Mouse (Mus musculus) heart, postnatal 4 days (tissue): ENCODE measurements around the gene Rpa2. TPM values are rescaled to one million over a fixed set of nuclear protein-coding genes. Genes with fewer than 3 reads are reported as not detected.
A peak's percentile ranks its signal among the peaks of the same experiment; 100 is the strongest.
"Not testable (repeated sequence)": the region's sequence is repeated elsewhere in the genome, so short reads cannot be mapped to it uniquely, and the experiment has no call there.

Experiments used
- DNase-seq: peaks from one replicate; pipeline ENCODE4 v3.0.0; 2021
- total RNA-seq, 2 experiments: library from RNA; stranded (reverse); gene quantifications; 2 replicates each; pipeline ENCODE4 v1.2.3; 2021

Gene Rpa2
- total RNA-seq, 2 experiments from 2014 or later: 36.5 to 42.5 TPM

DNA sequence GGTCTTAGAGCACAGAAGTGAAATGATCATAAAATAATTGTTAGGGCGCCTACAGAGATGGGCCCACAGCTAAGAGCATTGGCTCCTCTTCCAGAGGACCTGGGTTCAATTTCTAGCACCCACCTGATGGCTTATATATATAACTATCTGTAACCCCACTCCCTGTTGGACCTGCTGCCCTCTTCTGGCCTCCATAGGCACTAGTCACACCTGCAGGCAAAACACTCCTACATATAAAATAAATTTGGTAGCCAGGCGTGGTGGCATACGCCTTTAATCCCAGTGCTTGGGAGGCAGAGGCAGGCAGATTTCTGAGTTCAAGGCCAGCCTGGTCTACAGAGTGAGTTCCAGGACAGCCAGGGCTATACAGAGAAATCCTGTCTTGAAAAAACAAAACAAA, 5.0 kb upstream of the Rpa2 start:
- not testable (repeated sequence) for DNase-seq

DNA sequence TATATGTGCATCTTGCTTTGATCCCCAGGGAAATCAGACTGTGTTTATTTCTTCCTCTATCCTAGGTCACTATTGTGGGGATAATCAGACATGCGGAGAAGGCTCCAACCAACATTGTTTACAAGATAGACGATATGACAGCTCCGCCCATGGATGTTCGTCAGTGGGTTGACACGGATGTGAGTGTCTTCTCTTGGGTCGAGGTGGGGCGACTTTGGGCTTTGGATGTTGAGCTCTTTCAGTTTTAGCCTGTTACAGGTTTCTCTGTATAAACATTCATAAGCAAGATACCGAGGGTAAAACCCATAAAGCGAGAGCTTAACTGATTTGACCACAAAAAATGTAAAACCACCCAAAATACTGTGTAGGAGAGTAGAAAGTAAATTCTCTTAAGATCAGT, 3.6 kb downstream of the Rpa2 start:
- DNase-seq: no peak

DNA sequence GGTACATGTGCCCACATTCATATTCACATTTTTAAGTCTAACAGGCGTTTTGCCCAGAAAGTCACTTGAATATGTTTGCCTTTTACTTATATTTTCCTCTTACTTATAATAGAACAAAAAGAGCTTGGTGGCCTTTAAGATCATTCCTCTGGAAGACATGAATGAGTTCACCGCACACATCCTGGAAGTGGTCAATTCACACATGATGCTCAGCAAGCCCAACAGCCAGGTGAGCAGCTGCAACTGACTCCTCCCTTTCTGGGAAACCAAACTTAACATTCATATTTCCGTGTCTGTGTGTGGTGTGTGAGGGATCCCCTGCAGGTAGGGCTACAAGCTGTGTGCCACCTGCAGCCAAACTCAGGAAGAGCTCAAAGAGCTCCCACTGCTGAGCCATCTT, 6.8 kb downstream of the Rpa2 start:
- no peak for DNase-seq

DNA sequence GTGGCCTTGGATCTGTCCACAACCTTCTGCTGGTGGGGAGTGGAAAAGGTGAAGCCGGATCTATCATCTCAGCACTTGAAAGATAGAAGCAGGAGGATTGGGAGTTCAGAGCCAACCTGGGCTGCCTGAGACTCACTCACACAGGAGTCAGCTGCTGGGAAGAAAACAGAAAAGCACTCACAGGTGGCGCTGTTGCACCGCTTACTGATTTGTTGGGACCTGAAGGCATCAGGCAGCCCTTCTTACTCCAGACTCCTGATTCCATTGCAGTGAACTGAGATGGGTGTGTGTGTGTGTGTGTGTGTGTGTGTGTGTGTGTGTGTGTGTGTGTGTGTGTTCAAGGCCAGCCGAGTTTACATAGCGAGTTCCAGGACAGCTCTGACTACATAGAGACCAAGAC, 8.6 kb downstream of the Rpa2 start:
- peak; percentile 82 for DNase-seq

DNA sequence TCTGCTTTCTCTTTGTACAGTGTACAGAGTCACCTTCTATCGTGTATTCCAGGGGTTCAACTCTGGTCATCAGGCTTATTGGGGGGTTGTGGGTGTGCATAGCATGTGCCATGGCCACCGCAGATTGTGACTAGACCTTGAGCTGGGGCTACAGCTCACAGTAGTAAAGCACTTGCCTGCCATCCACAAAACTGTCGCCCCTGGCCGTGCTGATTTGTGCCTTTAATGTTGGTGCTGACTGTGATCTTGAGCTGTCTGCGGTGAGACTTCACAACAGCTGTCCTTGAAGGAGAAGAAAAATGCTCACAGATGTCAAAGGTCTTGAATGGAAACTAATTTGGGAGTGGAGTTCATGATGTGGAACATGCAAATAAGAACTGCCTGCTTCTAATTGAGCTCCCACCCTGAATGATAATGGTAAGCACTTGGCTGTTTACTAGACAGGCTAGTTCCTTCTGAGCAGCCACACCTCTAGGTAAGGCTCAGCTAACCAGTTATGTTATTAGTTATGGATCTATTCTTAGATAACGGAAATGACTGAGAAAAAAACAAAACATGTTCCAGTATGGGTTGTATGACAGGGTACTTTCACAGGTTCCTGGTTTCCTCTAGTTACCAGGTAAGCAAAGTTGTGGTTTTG, 10.6 kb downstream of the Rpa2 start:
- DNase-seq: no peak

DNA sequence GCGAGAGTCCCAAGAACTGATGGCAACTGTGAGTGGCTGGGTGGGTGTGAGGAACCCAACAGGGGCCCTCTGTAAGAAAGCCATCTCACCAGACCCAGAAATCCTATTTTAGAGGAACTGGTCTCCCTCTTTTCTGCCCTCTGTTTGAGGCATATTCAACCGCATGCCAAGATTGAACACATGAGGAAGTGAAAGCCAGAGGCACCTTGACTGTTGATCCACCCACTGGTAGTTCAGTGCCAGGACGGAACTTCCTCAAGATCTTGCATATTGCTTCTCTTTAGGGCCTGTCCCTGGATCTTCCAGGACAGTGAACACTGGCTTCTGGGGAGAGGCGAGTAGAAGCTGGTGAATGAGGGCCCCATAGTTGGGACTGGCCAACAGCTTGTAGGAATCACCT, 12.2 kb downstream of the Rpa2 start:
- no peak for DNase-seq

DNA sequence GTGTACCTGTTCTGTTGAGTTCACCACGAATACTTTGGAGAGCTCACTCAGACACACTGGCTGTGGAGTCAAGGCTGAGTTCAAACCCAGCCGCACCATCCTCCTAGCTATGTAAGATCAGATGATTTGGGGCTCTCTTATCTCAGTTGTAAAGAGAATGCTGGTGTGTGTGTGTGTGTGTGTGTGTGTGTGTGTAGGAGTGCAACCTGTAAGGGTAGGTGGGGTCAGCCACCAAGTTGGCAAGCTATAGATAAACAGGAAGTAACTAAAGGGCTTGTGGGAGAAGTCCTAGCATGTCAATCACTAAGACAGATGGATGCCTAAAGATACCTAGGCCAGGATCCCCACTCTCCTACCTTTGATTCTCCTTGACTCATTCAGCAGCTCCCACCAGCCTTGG, 15.6 kb downstream of the Rpa2 start:
- DNase-seq: no peak

DNA sequence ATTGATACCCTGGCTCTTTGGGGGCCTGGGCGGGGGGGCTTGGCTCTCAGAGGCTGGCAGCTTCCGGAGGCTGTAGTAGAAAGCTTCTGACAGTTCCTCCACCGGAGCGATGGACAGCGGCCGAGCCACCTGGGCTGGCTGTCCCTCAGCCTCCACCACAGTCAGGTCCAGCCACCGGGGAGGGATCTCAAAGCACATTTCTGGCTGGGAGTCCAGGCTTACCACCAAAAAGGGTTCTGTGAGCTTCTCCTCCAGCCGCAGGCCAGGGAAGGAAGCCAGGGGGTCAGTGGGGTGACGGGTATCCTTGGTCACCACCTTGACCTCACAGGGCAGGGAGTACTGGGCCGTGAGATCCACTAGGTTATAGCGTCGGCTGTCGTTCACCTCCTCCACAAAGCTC, 17.1 kb downstream of the Rpa2 start:
- no peak for DNase-seq

DNA sequence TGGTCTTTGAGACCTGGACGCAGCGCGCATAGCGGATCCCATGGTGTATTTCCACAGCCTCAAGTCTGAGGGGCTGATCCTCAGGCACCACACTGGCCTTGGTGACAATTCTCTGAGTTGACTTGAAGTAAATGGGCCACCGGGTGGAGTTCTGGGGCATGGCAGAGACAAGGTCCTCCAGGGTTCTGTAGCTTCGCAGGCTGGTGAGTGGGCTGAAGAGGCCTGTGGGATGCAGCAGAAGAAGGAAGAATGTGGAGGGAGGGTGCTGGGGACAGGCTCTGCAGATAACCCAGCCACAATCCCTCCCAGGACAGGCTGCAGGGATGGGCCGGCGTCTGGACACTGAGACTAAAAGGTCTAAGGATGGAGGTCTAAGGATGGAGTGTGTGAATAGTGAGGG, 21.6 kb downstream of the Rpa2 start:
- no peak for DNase-seq

DNA sequence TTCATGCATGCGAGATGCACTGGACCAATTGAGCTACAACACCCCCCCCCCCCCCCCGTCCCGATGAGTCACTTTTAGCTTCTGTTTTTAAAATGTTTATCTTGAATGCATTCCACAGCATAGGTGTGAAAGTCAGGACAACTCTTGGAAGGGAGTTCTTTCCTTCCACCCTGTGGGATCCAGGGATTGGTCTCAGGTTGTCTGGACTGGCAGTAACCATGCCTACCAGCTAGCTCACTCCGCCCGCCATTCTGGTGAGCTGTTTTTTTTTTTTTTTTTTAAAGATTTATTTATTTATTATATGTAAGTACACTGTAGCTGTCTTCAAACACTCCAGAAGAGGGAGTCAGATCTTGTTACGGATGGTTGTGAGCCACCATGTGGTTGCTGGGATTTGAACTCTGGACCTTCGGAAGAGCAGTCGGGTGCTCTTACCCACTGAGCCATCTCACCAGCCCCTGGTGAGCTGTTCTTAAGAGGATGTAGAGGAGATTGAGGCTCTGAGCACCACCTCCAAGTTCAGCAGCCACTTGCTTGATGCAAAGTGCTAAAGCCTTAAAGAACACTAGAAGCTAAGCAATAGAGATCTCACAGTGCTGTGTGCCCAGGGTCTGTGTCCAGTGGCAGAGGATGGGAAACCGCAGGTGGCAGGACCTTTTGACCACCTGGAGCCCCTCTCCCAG, 25.3 kb downstream of the Rpa2 start:
- not testable (repeated sequence) for DNase-seq

DNA sequence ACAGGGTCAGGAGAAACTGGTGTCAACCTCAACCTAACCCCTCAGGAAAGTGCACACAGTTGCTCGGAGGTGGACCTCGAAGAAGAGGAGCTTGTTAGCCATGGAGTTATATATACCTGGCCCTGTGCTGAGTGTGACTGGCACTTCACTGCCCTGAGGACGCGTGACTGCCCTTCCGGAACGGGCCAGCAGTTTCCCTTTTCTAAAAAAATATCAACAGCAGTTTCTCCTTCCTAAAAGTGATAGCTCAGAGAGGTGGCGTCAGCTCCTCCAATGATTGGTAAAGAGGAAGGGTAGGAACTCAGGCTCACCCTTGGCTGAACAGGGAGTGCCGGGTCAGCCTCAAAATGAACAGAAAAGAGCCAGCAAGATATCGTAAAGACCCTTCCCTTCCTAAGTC, 25.9 kb downstream of the Rpa2 start:
- DNase-seq: no peak

DNA sequence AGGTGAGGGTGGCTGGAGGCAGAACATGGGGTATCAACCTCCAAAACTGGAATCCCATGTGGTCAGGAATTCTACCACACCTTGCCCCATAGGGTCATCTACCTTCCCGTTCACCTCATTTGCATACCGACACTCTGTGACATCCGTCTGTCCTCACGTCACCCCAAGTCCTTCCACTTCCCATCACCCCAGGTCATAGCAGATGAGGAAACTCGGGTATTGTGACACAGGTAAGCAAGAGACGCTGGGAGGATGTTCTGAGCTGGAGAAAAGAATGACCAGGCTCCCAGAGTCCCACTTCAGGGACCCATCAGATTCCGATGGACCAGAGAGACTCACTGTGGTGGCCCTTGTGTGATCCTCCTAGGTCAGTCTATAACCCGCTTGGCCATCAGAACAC, 26.6 kb downstream of the Rpa2 start:
- DNase-seq: no peak

DNA sequence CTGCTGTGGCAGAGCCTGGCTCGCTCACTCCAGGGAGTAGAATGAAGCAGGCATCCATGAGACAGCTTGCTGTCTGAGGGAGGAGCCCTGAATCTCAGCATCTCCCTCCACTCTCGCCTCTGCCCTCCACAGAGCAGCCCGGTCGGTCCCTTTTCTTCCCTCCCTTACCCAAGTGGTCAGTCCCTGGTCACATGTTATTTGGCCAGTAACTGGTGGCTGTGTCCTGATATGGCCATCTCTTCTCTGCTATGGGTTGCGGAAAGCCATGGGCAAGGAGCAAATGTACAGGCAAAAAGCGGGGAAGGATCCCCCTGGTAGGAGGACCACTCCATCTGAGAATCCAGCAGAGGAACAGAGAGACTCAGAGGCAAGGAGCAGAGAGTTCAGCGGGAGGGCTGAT, 27.0 kb downstream of the Rpa2 start:
- no peak for DNase-seq

DNA sequence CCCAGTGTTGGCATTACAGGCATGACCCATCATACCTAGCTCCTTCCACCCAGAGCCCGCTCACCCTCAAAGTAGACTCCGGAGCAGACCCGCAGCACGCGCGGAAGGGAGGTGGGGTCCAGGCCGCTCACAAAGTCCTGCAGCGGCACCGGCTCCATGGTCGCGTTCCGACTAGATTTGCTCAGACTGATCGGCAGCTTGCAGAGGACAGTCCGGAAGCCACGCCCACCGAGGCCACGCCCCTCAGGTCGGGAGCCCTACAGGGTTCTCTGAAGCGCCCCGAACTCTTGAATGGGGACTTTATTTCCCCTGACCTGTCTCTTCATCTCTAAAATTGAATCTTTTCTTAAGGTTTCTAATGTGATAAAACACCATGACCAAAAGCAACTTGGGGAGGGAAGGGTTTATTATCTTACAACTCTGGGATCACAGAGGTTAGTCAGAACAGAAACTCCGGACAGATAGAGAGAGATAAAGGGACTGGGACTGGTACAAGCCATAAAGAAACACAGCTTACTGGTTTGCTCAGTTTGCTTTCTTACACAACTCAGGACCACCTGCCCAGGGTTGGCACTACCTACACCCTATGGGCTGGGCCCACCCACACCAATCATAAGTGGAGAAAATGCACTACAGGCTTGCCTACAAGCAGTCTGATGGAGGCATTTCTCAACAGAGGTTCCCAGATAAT, 28.2 kb downstream of the Rpa2 start, which contains the start of gene Themis2:
Gene Themis2, minus strand, starts transcription at position 192 of the 691 bp plus-strand sequence.
- DNase-seq: peak; percentile 81

DNA sequence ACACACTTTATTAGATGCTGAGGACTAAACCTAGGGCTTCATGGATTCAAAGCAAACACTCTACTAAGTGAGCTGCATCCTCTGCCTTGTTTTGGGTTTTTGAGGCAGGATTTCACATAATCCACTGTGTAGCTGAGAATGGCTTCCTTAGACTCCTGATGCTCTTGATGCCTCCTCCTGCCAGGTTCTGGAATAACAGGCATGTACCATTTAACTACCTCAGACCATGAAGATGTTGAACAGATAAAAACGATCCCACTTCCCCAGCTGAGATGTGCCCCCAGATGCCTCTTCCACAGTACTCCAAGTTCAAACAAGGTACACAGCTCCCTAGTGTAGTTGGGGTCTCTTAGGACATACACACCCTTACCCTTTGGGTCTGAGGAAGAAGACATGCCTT, 29.3 kb downstream of the Rpa2 start:
- no peak for DNase-seq

DNA sequence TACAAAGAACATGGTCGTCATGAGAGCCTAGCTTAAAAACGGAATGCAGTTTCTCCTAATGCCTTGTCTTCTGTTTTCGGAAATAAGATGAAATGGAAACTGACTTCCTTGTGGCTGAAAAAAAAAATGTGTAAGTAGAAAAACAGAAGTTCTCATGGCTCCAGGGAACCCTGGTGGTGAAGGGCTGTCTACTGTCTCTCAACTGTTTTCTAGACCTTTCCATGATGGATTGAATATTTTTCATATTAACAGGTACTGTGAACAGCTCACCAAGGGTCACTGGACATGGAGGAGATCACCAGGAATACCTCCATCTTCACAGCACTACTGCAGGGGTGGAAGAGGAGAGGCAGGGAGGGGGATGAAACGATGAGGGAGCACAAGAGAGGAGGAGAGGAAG, 29.9 kb downstream of the Rpa2 start:
- DNase-seq: no peak

DNA sequence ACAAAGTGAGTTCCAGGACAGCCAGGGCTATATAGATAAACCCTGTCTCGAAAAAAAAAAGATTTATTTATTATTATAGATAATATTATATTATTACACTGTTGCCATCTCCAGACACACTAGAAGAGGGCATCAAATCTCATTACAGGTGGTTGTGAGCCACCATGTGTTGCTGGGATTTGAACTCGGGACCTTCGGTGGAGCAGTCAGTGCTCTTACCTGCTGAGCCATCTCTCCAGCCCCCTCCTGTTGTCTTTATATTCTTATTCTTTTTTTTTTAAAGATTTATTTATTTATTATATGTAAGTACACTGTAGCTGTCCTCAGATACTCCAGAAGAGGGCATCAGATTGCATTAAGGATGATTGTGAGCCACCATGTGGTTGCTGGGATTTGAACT, 30.5 kb downstream of the Rpa2 start:
- DNase-seq: not testable (repeated sequence)

DNA sequence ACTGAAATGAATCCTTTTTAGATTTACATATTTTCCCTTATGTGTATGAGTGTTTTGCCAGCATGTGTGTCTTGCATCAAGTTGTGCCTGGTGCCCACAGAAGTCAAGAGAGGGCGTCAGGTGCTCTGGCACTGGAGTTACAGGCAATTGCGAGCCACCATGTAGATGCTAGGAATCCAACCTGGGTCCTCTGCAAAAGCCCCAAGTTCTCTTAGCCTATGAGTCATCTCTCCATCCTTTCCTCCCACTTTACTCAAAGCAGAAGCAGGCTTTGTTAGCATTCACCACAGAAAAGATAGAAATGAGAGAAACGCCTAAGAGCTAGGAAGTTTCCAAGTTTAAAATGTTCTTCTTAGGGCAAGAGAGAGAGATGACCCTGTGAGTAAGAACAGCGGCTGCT, 31.7 kb downstream of the Rpa2 start:
- no peak for DNase-seq

DNA sequence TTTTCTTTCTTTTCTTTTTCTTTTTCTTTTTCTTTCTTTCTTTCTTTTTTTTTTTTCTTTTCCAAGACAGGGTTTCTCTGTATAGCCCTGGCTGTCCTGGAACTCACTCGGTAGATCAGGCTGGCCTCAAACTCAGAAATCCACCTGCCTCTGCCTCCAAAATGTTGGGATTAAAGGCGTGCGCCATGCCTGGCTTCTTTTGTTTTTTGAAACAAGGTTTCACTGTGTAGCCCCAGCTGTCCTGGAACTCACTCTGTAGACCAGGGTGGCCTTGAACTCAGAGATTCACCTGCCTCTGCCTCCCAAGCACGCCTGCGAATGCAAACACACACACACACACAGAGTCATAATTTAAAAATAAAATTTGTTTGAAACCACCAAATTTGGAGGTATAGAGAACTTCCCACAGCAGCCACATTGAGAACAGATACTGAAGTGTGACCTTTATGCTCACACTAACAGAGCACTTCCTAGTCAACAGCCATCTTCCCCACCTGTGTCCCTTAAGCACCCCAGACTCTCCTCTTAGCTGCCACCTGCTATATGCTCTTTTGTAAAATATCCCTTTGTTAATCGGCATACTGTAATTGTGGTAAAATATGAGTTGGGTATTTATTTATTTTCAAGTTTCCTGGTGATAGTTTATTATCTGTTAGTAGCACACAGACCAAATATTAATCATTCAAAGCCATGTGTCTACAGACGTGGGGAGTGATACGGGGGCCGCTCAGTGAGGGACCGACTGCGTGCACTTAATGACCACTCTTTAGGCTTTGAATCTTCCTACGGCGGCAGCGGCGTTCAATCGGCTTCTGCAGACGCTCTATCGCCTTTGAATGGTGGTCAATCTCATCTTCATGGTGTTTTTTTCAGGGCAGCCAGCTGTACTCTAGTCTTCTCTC, 33.3 kb downstream of the Rpa2 start:
- DNase-seq: no peak

DNA sequence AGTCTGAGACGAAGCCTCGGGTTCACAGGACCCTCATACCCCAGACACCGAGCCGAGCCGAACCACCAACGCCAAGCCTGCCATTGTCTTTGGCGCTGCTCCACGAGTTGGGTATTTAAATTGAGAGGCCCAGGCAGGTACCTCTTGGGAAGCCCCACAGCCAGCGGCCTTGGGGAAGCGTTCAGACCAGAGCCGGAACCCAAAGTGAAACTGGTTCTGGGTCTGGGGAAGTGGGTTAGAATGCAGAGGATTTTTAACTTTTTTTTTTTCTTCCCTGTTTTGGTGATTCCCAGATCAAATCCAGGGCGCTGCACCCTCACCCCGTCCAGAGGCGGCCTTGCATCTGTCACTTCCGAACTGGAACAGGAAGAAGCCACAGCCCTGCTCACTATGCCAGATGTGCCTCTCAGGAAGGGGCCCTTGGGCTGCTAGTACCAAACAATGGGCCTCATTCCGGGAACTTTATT, 34.1 kb downstream of the Rpa2 start:
- DNase-seq: peak; percentile 43

DNA sequence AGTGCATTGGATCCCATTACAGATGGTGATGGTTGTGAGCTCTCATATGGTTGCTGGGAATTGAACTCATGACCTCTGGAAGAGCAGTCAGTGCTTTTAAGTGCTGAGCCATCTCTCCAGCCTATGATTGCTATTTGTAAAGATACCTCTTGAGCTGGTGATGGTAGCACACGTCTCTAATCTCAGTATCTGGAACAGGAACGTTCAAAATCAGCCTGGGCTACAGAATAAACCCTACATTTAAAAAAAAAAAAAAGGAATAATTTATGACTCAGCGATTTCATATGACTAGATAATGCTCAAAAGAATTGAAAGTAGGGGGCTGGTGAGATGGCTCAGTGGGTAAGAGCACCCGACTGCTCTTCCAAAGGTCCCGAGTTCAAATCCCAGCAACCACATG, 35.1 kb downstream of the Rpa2 start:
- no peak for DNase-seq

DNA sequence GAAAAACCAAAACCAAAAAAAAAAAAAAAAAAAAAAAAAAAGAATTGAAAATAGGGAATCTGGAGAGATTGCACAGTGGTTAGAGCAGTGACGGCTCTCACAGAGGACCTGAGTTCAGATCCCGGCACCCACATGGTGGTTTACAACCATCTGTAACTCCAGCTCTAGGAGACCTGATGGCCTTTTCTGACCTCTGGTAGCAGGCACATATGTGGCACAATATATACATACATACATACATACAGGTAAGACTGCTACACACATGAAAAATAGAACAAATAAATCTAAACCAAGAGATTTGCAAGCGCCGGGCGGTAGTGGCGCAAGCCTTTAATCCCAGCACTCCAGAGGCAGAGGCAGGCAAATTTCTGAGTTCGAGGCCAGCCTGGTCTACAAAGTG, 35.7 kb downstream of the Rpa2 start:
- no peak for DNase-seq

DNA sequence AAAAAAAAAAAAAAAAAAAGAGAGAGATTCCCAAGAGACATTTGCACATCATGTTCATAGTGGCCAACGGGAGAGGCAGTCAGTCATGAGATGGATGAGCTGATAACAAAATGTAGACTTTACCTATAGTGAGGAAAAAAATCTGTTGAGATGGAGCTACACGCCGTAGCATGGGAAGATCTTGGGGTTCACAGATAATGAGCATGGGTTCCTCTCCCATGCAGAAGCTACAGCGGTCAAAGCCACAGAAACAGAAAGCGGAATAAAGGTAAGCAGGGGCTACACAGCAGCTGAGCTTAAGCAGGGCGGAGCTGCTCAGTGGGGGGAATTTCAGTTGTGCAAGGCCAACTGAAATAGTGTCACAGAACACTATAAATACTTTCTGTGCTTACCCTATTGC, 36.2 kb downstream of the Rpa2 start:
- no peak for DNase-seq
